Mouse (Mus musculus) layer of hippocampus, adult 9-10 months (tissue): ENCODE results near the gene Ahnak.

Experiments
- DNase-seq: peaks from one replicate; pipeline ENCODE4 v3.0.0; 2022; ENCODE audit warnings: low spot score

Ahnak gene

GRCm38 (mm10) chr19:8989066-8989566 lies at the start of gene Ahnak:
Gene Ahnak (plus strand): TSS chr19:8989284.
- no peak for DNase-seq

GRCm38 (mm10) chr19:8940526-8941133 lies 48.5 kb upstream of the Ahnak start:
- DNase-seq: no peak

- no peak for DNase-seq
Observed at GRCm38 (mm10) chr19:8941136-8941514, 48.0 kb upstream of the Ahnak start.

GRCm38 (mm10) chr19:8941515-8942217 lies 47.4 kb upstream of the Ahnak start, which contains the start of gene Mta2:
Gene Mta2 (plus strand): TSS chr19:8941875.
- DNase-seq: peak; percentile 70

GRCm38 (mm10) chr19:8942276-8942964 lies 46.7 kb upstream of the Ahnak start:
- no peak for DNase-seq

GRCm38 (mm10) chr19:8943047-8943446 lies 46.0 kb upstream of the Ahnak start:
- DNase-seq: no peak

GRCm38 (mm10) chr19:8944062-8944461 lies 45.0 kb upstream of the Ahnak start:
- DNase-seq: no peak

- DNase-seq: no peak
Observed at GRCm38 (mm10) chr19:8944750-8945149, 44.3 kb upstream of the Ahnak start.

- DNase-seq: no peak
Observed at GRCm38 (mm10) chr19:8945251-8945650, 43.8 kb upstream of the Ahnak start.

GRCm38 (mm10) chr19:8946929-8947328 lies 42.2 kb upstream of the Ahnak start:
- no peak for DNase-seq

- DNase-seq: no peak
Observed at GRCm38 (mm10) chr19:8950190-8950589, 38.9 kb upstream of the Ahnak start.

GRCm38 (mm10) chr19:8952241-8952640 lies 36.8 kb upstream of the Ahnak start:
- DNase-seq: no peak

- DNase-seq: peak; percentile 98
Observed at GRCm38 (mm10) chr19:8953135-8954039, 35.7 kb upstream of the Ahnak start, which contains the start of gene Tut1. Gene Tut1 (plus strand): TSS chr19:8953847.

- DNase-seq: no peak
Observed at GRCm38 (mm10) chr19:8954171-8954570, 34.9 kb upstream of the Ahnak start.

- no peak for DNase-seq
Observed at GRCm38 (mm10) chr19:8962256-8962655, 26.8 kb upstream of the Ahnak start.

GRCm38 (mm10) chr19:8965075-8965474 lies 24.0 kb upstream of the Ahnak start:
- no peak for DNase-seq

- DNase-seq: no peak
Observed at GRCm38 (mm10) chr19:8965771-8966170, 23.3 kb upstream of the Ahnak start.

GRCm38 (mm10) chr19:8966198-8966589 lies 22.9 kb upstream of the Ahnak start:
- no peak for DNase-seq

- peak; percentile 98 for DNase-seq
Observed at GRCm38 (mm10) chr19:8966590-8967372, 22.3 kb upstream of the Ahnak start, which contains the start of gene Eef1g. Gene Eef1g (plus strand): TSS chr19:8967041.

- no peak for DNase-seq
Observed at GRCm38 (mm10) chr19:8967373-8967743, 21.7 kb upstream of the Ahnak start.

- DNase-seq: no peak
Observed at GRCm38 (mm10) chr19:8967893-8968292, 21.2 kb upstream of the Ahnak start.
